Mouse (Mus musculus) limb, embryonic 11.5 days (tissue): ENCODE results near the gene Gm7534. TPM values are rescaled to one million over a fixed set of nuclear protein-coding genes. Genes with fewer than 3 reads are reported as not detected.

Source experiments
- ATAC-seq: fragments of 200-750 bp; cut with Nextera tagmentation; 2 replicates; pipeline ENCODE4 v1.8.0; 2017; ENCODE audit warnings: low read depth; ENCODE audit not compliant: insufficient number of reproducible peaks, low FRiP score, low TSS enrichment
- DNase-seq: peaks from one replicate; pipeline ENCODE4 v3.0.0-alpha.2; 2015; ENCODE audit warnings: low spot score
- H3K27ac ChIP-seq: fragments of 300-500 bp; sonication (generic); replicated peaks from 2 replicates; pipeline ENCODE4 v1.5.1; 2014; ENCODE audit warnings: low read depth, mild to moderate bottlenecking, low read length
- H3K27me3 ChIP-seq: fragments of 300-500 bp; sonication (generic); 2 replicates; pipeline ENCODE4 v1.6.1; 2014; ENCODE audit warnings: mild to moderate bottlenecking, low read length, mixed read lengths; ENCODE audit not compliant: control insufficient read depth, insufficient read depth
- H3K36me3 ChIP-seq: fragments of 300-500 bp; sonication (generic); 2 replicates; pipeline ENCODE4 v1.6.1; 2014; ENCODE audit warnings: mild to moderate bottlenecking, low read length, moderate library complexity, mixed read lengths; ENCODE audit not compliant: control insufficient read depth, insufficient read depth
- H3K4me1 ChIP-seq: fragments of 300-500 bp; sonication (generic); 2 replicates; pipeline ENCODE4 v1.6.1; 2014; ENCODE audit warnings: low read length, mixed read lengths; ENCODE audit not compliant: control insufficient read depth, insufficient read depth
- H3K4me2 ChIP-seq: fragments of 300-500 bp; sonication (generic); 2 replicates; pipeline ENCODE4 v1.6.1; 2014; ENCODE audit warnings: low read depth, mild to moderate bottlenecking, moderate library complexity; ENCODE audit not compliant: severe bottlenecking
- H3K4me3 ChIP-seq: fragments of 300-500 bp; sonication (generic); 2 replicates; pipeline ENCODE4 v1.5.1; 2014; ENCODE audit warnings: low read depth, low read length
- H3K9ac ChIP-seq: fragments of 300-500 bp; sonication (generic); 2 replicates; pipeline ENCODE4 v1.6.1; 2014; ENCODE audit warnings: mild to moderate bottlenecking, low read length
- H3K9me3 ChIP-seq: fragments of 300-500 bp; sonication (generic); 2 replicates; pipeline ENCODE4 v1.6.1; 2016; ENCODE audit warnings: low read length; ENCODE audit not compliant: control insufficient read depth
- WGBS: fragments of 180-500 bp; shearing (Covaris S2); extraction: QIAGEN DNeasy Blood & Tissue Kit; methylation state at CpG from one replicate; pipeline ENCODE4 v1.1.7; 2014; 5-methylcytosine and 5-hydroxymethylcytosine counted together
- polyA plus RNA-seq: library from polyadenylated mRNA; unstranded; fragments of >200 nt; fragmentation: Nextera tagmentation; extraction: Ambion mirVana; gene quantifications from 2 replicates; pipeline ENCODE4 v1.2.1, GENCODE M21; 2014

Gene Gm7534
- polyA plus RNA-seq, 1 experiment from 2014 or later: not detected

DNA sequence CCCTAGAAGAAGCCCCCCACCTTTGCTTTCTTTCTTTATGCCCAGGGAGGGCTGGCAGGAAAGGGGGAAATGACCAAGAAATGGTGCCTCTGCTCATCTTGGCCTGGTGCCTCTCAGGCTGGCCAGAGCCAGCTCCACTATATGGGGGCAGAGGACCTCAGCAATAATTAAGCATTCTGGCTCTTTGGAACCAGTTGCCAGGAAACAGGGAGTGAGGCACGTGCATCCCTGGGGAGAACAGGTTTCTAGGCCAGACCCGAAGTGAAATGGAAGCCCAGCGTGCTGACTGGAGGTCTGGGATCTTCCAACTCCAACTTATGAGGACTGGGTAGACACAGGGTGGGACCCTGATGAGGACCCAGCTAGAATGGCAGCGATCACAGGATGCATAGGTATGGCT lies 43.5 kb upstream of the Gm7534 start:
- WGBS: 41% methylated on average over 4 of the region's 4 CpGs
- H3K36me3 ChIP-seq: no peaks in the 10 kb centered on the region
- DNase-seq (no peak), ATAC-seq (no peak)
- peaks cover 11% of the 10 kb centered on the region; the same call in 1 of the 2 replicates for H3K4me1 ChIP-seq
- H3K27me3 ChIP-seq: peaks cover 26% of the 10 kb centered on the region
- H3K9me3 ChIP-seq: no peaks in the 10 kb centered on the region
- no peak overlapping the region for H3K4me3 ChIP-seq
- no peak overlapping the region for H3K4me2 ChIP-seq
- H3K9ac ChIP-seq: no peak overlapping the region
- no peak overlapping the region for H3K27ac ChIP-seq

DNA sequence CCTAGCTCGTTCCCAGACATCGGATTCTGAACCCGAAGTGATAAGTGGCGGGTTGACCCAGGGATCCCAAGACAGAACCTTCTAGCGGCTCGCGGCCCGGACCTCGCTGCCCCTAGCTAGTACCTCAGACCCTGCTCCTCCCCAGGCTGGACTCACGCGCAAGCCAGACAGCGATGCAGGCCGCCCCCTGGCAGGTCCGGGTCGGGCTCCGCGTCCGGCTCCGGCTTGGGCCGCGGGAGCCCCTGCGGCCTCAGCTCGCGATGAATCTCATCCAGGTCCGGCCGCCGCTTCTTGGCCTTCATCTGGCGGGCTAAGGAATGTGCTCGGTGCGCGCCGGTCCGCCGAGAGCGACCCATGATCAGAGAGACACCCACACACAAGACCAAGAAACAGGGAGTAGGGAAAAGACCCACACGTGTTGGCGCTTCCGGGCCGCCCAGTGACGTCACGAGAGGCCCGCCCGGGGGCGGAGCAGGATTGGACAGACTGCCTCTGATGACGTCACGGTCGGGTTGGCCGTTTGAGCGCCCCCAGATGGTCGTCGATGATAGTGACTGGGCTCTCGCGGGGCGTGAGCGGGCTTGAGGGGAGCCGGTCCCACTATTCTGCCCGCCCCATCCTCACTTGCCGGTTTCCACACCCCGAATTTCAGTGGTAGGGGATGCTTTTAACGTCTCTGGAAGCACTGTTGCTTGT lies 42.5 kb upstream of the Gm7534 start, which contains the start of gene Zfp593:
Zfp593 (minus strand) TSS at position 445 of the 696 bp plus-strand sequence.
- Histone ChIP-seq H3K27ac (no peak within 1 kb of the TSS), H3K4me2 (peak within 1 kb of the TSS; percentile 77), H3K9ac (peak within 1 kb of the TSS; percentile 67), H3K4me1 (peaks cover 6% of the 10 kb centered on the region; the same call in 1 of the 2 replicates), H3K36me3 (no peaks in the 10 kb centered on the region), H3K27me3 (peaks cover 18% of the 10 kb centered on the region), H3K9me3 (no peaks in the 10 kb centered on the region), H3K4me3 (peak within 1 kb of the TSS; percentile 70)
- peak; percentile 73 for ATAC-seq
- under 1% methylated on average over 60 of the region's 60 CpGs for WGBS
- DNase-seq: peak; percentile 99

DNA sequence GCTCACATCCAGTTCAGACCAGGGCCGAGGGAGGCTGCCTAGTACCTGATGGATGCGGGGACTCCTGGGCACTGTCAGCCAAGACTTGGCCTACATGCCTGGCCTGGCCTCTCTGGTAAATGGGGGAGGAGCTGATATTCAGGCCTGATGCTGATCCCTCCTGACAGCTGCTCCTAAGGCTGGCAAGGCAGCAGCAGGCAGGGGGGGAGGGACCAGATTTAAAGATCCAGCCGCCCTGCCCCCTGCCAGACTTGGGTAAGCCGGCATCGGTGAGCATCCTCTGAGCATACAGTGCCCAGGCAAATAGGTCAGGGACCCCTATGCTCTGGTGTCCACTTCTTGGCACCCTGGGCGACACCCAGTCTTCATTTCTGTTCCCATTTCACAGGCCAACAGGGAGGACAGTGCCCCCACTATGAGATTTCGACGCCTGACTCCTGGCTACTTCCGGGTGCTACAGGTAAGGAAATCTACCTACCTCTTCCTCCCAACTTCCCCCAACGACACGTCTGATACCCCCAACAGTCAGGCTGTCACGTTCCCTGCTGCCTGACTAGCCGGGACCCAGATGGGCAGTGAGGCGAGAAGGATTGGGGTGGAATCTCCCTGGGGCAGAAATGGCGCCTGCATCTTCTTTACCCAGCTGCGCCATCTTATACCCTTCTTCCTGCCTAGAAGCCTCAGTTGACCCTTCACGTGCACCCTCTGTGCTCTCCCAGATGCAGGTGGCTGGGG lies 40.9 kb upstream of the Gm7534 start, which contains the start of gene E130218I03Rik:
E130218I03Rik (plus strand) TSS at position 147 of the 735 bp plus-strand sequence.
- H3K4me1 ChIP-seq: peaks cover 4% of the 10 kb centered on the region; the same call in 1 of the 2 replicates
- H3K27ac ChIP-seq: no peak within 1 kb of the TSS
- ATAC-seq (no peak), DNase-seq (no peak)
- peaks cover 18% of the 10 kb centered on the region for H3K27me3 ChIP-seq
- 91% methylated on average over 17 of the region's 17 CpGs for WGBS
- H3K9me3 ChIP-seq: no peaks in the 10 kb centered on the region
- H3K4me3 ChIP-seq: peak within 1 kb of the TSS; percentile 70; the same call in 1 of the 2 replicates
- H3K36me3 ChIP-seq: no peaks in the 10 kb centered on the region
- H3K9ac ChIP-seq: no peak within 1 kb of the TSS; the same call in 1 of the 2 replicates
- no peak within 1 kb of the TSS; the same call in 1 of the 2 replicates for H3K4me2 ChIP-seq

DNA sequence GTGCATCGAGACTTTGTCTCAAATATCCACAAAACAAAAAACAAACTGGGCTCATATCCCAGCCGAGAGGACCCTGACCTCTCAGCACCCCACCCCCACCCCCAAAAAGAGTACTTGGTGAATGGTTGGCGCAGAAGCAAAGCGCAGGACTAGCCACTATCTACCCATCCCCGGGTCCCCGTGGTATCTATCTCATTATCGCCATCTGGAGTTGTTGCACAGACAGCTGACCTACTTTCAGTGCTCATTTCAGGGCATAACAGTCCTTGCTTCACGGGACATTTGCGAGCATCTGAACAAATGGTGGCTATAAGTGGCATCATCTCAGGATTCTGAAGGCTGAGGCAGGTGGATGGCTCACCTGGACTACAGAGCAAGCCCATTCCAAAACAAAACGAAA lies 35.9 kb upstream of the Gm7534 start:
- Histone ChIP-seq H3K4me3 (no peak overlapping the region), H3K4me2 (0 out of 2 replicates have a peak overlapping the region, but pooled peaks have one; percentile 35)
- WGBS: 14% methylated on average over 10 of the region's 10 CpGs

GRCm38 (mm10) chr4:134238279-134238651 lies 35.5 kb upstream of the Gm7534 start, which contains the start of gene Cnksr1:
TSS of gene Cnksr1 (minus strand) at chr4:134238399.
- Histone ChIP-seq H3K36me3 (no peaks in the 10 kb centered on the region), H3K4me1 (peaks cover 4% of the 10 kb centered on the region; the same call in 1 of the 2 replicates), H3K27ac (no peak within 1 kb of the TSS), H3K27me3 (peaks cover 19% of the 10 kb centered on the region), H3K9ac (no peak within 1 kb of the TSS), H3K4me3 (peak within 1 kb of the TSS; percentile 11), H3K4me2 (peak within 1 kb of the TSS; percentile 35), H3K9me3 (no peaks in the 10 kb centered on the region)
- WGBS: 1% methylated on average over 18 of the region's 18 CpGs
- no peak for ATAC-seq
- peak; percentile 45 for DNase-seq

More for the DNA sequence above, 35.9 kb upstream of the Gm7534 start:
- H3K9ac ChIP-seq: no peak overlapping the region
- H3K27ac ChIP-seq: no peak overlapping the region
- peaks cover 19% of the 10 kb centered on the region for H3K27me3 ChIP-seq
- H3K36me3 ChIP-seq: no peaks in the 10 kb centered on the region
- DNase-seq (no peak), ATAC-seq (no peak)
- no peaks in the 10 kb centered on the region for H3K9me3 ChIP-seq
- H3K4me1 ChIP-seq: peaks cover 4% of the 10 kb centered on the region; the same call in 1 of the 2 replicates

- Histone ChIP-seq H3K36me3 (no peaks in the 10 kb centered on the region), H3K4me3 (peak overlapping the region; percentile 11), H3K4me1 (peaks cover 4% of the 10 kb centered on the region; the same call in 1 of the 2 replicates), H3K4me2 (peak overlapping the region; percentile 35), H3K27ac (no peak overlapping the region), H3K27me3 (peaks cover 19% of the 10 kb centered on the region), H3K9ac (no peak overlapping the region), H3K9me3 (no peaks in the 10 kb centered on the region)
- ATAC-seq: no peak
- DNase-seq: no peak
- WGBS: 17% methylated on average over 19 of the region's 19 CpGs
These were observed 34.9 kb upstream of the Gm7534 start for GRCm38 (mm10) chr4:134237582-134238278.

GRCm38 (mm10) chr4:134234876-134235275 lies 32.1 kb upstream of the Gm7534 start:
- H3K4me3 ChIP-seq: no peak overlapping the region
- DNase-seq: no peak
- H3K4me2 ChIP-seq: no peak overlapping the region
- no peaks in the 10 kb centered on the region for H3K36me3 ChIP-seq
- peaks cover 19% of the 10 kb centered on the region for H3K27me3 ChIP-seq
- H3K9me3 ChIP-seq: no peaks in the 10 kb centered on the region
- peaks cover 4% of the 10 kb centered on the region; the same call in 1 of the 2 replicates for H3K4me1 ChIP-seq
- ATAC-seq: no peak
- WGBS: 82% methylated on average over 5 of the region's 5 CpGs
- H3K9ac ChIP-seq: no peak overlapping the region
- no peak overlapping the region for H3K27ac ChIP-seq

- Histone ChIP-seq H3K9me3 (no peaks in the 10 kb centered on the region), H3K4me1 (no peaks in the 10 kb centered on the region), H3K27me3 (no peaks in the 10 kb centered on the region), H3K9ac (no peak overlapping the region), H3K4me3 (no peak overlapping the region), H3K27ac (no peak overlapping the region), H3K36me3 (no peaks in the 10 kb centered on the region), H3K4me2 (no peak overlapping the region)
- DNase-seq (no peak), ATAC-seq (no peak)
- WGBS: 31% methylated on average over 8 of the region's 8 CpGs
These were observed 27.6 kb upstream of the Gm7534 start for GRCm38 (mm10) chr4:134230431-134230830.
